In the genomic region with DNA sequence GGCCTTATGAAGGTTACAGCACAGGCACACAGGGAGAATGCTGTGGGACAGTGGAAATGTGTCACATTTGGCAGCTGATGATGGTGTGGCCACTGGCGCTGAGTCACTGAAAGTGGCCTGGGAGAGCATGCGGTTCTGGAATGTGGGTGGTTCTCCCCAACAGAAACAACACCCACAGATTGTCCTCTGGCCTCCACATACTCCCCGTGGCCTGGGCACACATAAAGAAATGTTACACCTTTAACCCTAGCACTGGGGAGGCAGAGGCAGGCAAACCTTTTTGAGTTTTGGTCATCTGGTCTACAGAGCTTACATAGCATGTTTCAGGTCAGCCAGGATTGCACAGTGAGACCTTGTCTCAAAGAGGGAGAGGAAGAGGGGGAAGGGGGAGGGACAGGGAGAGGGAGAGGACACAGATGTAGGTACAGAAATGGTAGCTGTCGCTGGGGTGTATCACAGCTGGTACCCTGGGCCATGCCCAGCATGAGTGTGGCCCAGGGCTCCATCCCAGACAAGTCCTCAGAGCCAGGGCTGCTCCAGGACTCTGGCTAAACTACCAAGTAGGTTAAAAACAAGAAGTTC, we compare ENCODE assay signal across 9 mouse cellular contexts.
DNase-seq lines count a peak whose midpoint lies in the region; ATAC-seq and TF ChIP-seq lines count a peak whose summit lies in the region.
"Had no signal": no experiment of that assay in that cellular context is flagged by ENCODE, and none has a peak within 500 bp of the region (broad histone marks: within the 10 kb centered on the region; RNA-seq: fewer than 3 reads in every experiment).

No protein-coding gene starts in this region.

- peak overlapping the region; percentile 59 for H3K9ac ChIP-seq in hindbrain, embryonic 11.5 days (ENCODE audit: low read depth, low read length)

- H3K27me3 ChIP-seq in hindbrain, embryonic 11.5 days (ENCODE audit: control insufficient read depth, insufficient read depth, low read length) = no peaks in the 10 kb centered on the region

- H3K27ac ChIP-seq in layer of hippocampus, adult 2 months = peak overlapping the region; percentile 85
- H3K27ac ChIP-seq in embryonic fibroblast, embryonic 13.5 days (ENCODE audit: insufficient read depth, low read length) = peak overlapping the region; percentile 92
- peak overlapping the region; percentile 87 for H3K27ac ChIP-seq in hindbrain, embryonic 11.5 days (ENCODE audit: low read depth, low read length)

- H3K4me3 ChIP-seq in layer of hippocampus, adult 2 months = no peak overlapping the region
- no peak overlapping the region for H3K4me3 ChIP-seq in embryonic fibroblast, embryonic 13.5 days (ENCODE audit: insufficient read depth, low read length)
- no peak overlapping the region for H3K4me3 ChIP-seq in hindbrain, embryonic 11.5 days (ENCODE audit: low read depth, low read length)

- peak; percentile 22; the same call in 1 of the 2 replicates for TF ChIP-seq POLR2A in embryonic fibroblast, embryonic 13.5 days (IDR thresholded peaks at IDR 0.05; ENCODE audit: low read depth, low read length)

- H3K36me3 ChIP-seq in hindbrain, embryonic 11.5 days (ENCODE audit: control insufficient read depth, insufficient read depth, low read length) = no peaks in the 10 kb centered on the region
- H3K36me3 ChIP-seq: G1E had no signal

- H3K4me1 ChIP-seq in embryonic fibroblast, embryonic 13.5 days (ENCODE audit: control insufficient read depth, insufficient read depth, low read length) = peaks cover 11% of the 10 kb centered on the region
- peaks cover 14% of the 10 kb centered on the region for H3K4me1 ChIP-seq in hindbrain, embryonic 11.5 days (replicated peaks; ENCODE audit: control insufficient read depth, insufficient read depth, low read length)

- peak; percentile 60; the same call in 1 of the 2 replicates for ATAC-seq in hindbrain, embryonic 11.5 days (ENCODE audit: low FRiP score)

- H3K9me3 ChIP-seq in hindbrain, embryonic 11.5 days (ENCODE audit: control insufficient read depth, low read length) = no peaks in the 10 kb centered on the region
- H3K9me3 ChIP-seq: G1E had no signal

- WGBS in hindbrain, embryonic 11.5 days = 24% methylated on average over 4 of the region's 4 CpGs

- DNase-seq in layer of hippocampus, adult 2 months (ENCODE audit: low spot score in 2 of 2) = no peak
- DNase-seq in layer of hippocampus, adult 18-20 months (ENCODE audit: low spot score in 2 of 2) = no peak
- DNase-seq in hindbrain, embryonic 11.5 days (ENCODE audit: low spot score) = peak; percentile 47
- peak; percentile 81 for DNase-seq in lung, postnatal 10 days
- DNase-seq in testis, postnatal 14 days (ENCODE audit: low spot score) = no peak
- DNase-seq in cerebellum, postnatal 4 days (ENCODE audit: low spot score in 2 of 2) = no peak
- DNase-seq in layer of hippocampus, postnatal 14 days (ENCODE audit: low spot score in 2 of 2) = no peak

- TF ChIP-seq CTCF in layer of hippocampus, adult 2 months (conservative IDR thresholded peaks at IDR 0.05) = no peak
- no peak for TF ChIP-seq CTCF in embryonic fibroblast, embryonic 13.5 days (IDR thresholded peaks at IDR 0.05; ENCODE audit: borderline replicate concordance, insufficient read depth, low read length)

- H3K4me2 ChIP-seq in hindbrain, embryonic 11.5 days (replicated peaks; ENCODE audit: low read depth, low read length) = no peak overlapping the region

Comparison
In these comparisons a context has a peak if more than half of its experiments do, and no peak if none do; other contexts are left out.
1. DNase-seq: peak in hindbrain, embryonic 11.5 days (single experiment) and lung, postnatal 10 days (single experiment); none in layer of hippocampus, adult 2 months (0 of 2), layer of hippocampus, adult 18-20 months (0 of 2), testis, postnatal 14 days (single experiment), cerebellum, postnatal 4 days (0 of 2) and layer of hippocampus, postnatal 14 days (0 of 2).
2. Peak in every context shown above with its lines, with median percentiles within 50 percentile points of each other: H3K27ac ChIP-seq.